Mouse (Mus musculus): ENCODE measurements around the gene Ppp2r5c.

The Ppp2r5c gene

GRCm38 (mm10) chr12:110488031-110488430 is 41.1 kb downstream of the Ppp2r5c start:
- no peak for ATAC-seq (ENCODE audit: low TSS enrichment)

- ATAC-seq (ENCODE audit: low TSS enrichment) = no peak
Measured at GRCm38 (mm10) chr12:110489946-110490701, 43.2 kb downstream of the Ppp2r5c start.

- no peak for ATAC-seq (ENCODE audit: low TSS enrichment)
Measured at GRCm38 (mm10) chr12:110492436-110492835, 45.5 kb downstream of the Ppp2r5c start.

- ATAC-seq (ENCODE audit: low TSS enrichment) = no peak
Measured at GRCm38 (mm10) chr12:110493597-110494369, 46.9 kb downstream of the Ppp2r5c start.

- no peak for ATAC-seq (ENCODE audit: low TSS enrichment)
Measured at GRCm38 (mm10) chr12:110494846-110495245, 47.9 kb downstream of the Ppp2r5c start.

GRCm38 (mm10) chr12:110495260-110495659 is 48.3 kb downstream of the Ppp2r5c start:
- ATAC-seq (ENCODE audit: low TSS enrichment) = no peak

- ATAC-seq (ENCODE audit: low TSS enrichment) = no peak
Measured at GRCm38 (mm10) chr12:110496016-110496415, 49.1 kb downstream of the Ppp2r5c start.

- no peak for ATAC-seq (ENCODE audit: low TSS enrichment)
Measured at GRCm38 (mm10) chr12:110497013-110497412, 50.1 kb downstream of the Ppp2r5c start.

- ATAC-seq (ENCODE audit: low TSS enrichment) = no peak
Measured at GRCm38 (mm10) chr12:110497485-110497884, 50.6 kb downstream of the Ppp2r5c start.

- ATAC-seq (ENCODE audit: low TSS enrichment) = peak; percentile 26; the same call in 1 of the 2 replicates
Measured at GRCm38 (mm10) chr12:110498283-110499224, 51.6 kb downstream of the Ppp2r5c start.

GRCm38 (mm10) chr12:110499225-110499992 is 52.5 kb downstream of the Ppp2r5c start:
- ATAC-seq (ENCODE audit: low TSS enrichment) = no peak

- ATAC-seq (ENCODE audit: low TSS enrichment) = no peak
Measured at GRCm38 (mm10) chr12:110500095-110500494, 53.2 kb downstream of the Ppp2r5c start.

- no peak for ATAC-seq (ENCODE audit: low TSS enrichment)
Measured at GRCm38 (mm10) chr12:110503406-110504144, 56.7 kb downstream of the Ppp2r5c start.

GRCm38 (mm10) chr12:110504145-110504490 is 57.2 kb downstream of the Ppp2r5c start:
- no peak for ATAC-seq (ENCODE audit: low TSS enrichment)

- ATAC-seq (ENCODE audit: low TSS enrichment) = no peak
Measured at GRCm38 (mm10) chr12:110504793-110505192, 57.9 kb downstream of the Ppp2r5c start.

GRCm38 (mm10) chr12:110506046-110506445 is 59.1 kb downstream of the Ppp2r5c start:
- ATAC-seq (ENCODE audit: low TSS enrichment) = no peak

GRCm38 (mm10) chr12:110507714-110508297 is 60.9 kb downstream of the Ppp2r5c start:
- ATAC-seq (ENCODE audit: low TSS enrichment) = no peak

GRCm38 (mm10) chr12:110508680-110509079 is 61.8 kb downstream of the Ppp2r5c start:
- no peak for ATAC-seq (ENCODE audit: low TSS enrichment)

GRCm38 (mm10) chr12:110510171-110510871 is 63.4 kb downstream of the Ppp2r5c start:
- ATAC-seq (ENCODE audit: low TSS enrichment) = peak; percentile 52; the same call in 1 of the 2 replicates

All from frontal cortex, adult (tissue).